Mouse (Mus musculus) T-helper 2 cell (primary cell): ENCODE measurements around the gene 1110032A03Rik.

Experiments used
- in situ Hi-C: fragments of 300-600 bp; cut with MboI, MseI; formaldehyde crosslinking; loops from one replicate; pipeline ENCODE4 v1.15.1; 2025; ENCODE audit warnings: high pct_unique_total_duplicates

1110032A03Rik gene

GRCm38 (mm10) chr9:50774991-50775612 lies at the start of gene 1110032A03Rik, which contains the start of gene Alg9:
Gene 1110032A03Rik (minus strand): TSS chr9:50775520.
Gene Alg9 (plus strand): TSS chr9:50775019.
- in situ Hi-C loops = no loop called here

DNA sequence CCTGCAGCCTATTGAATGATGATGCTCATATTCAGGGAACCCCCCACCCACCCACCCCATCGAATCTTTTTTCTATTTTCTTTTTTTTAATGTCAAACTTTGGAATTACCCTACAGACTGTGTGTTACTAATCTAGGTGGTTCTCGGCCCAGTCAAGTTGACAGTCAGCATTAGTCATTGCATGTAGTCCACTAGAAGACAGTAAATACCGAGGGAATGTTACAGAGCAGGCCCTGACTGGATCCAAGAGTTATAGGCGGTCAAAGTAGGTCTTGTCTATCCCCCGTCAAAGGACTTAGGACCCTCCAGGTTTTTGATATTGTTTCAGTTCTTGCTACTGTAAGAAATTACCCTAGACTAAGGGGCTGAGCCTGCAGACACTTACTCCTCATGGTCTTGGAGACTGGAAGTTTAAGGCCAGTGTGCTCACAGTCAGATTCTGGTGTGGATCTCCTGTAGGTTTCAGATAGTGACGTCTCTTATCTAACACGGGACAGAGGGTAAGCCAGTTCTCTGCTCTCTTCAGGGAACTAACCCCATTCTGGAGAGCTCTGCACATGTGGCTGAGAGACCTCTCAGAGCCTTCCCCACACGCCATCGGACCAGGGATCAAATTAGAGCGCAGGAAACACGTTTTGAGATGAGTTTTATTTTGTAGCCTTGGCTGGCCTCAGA lies 48.6 kb upstream of the 1110032A03Rik start:
- in situ Hi-C loops = no loop called here

- in situ Hi-C loops = no loop called here
These were observed 46.9 kb upstream of the 1110032A03Rik start for GRCm38 (mm10) chr9:50822216-50822615.

DNA sequence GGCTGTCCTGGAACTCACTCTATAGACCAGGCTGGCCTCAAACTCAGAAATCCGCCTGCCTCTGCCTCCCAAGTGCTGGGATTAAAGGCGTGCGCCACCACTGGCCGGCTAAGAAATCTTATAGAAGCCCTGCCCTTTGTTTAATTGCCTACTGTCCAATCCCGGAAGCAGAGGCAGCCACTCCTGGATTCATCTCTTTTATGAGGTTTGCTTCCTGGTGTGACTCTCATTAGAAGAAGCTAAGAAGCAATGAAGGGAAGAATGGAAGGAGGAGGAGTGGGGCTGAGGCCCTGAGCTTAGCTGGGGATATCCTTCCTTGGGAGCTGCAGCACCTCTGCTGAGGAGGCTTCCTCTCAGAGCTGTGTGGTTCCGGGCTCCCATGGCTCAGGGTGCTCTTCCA lies 46.3 kb upstream of the 1110032A03Rik start:
- in situ Hi-C loops = no loop called here

DNA sequence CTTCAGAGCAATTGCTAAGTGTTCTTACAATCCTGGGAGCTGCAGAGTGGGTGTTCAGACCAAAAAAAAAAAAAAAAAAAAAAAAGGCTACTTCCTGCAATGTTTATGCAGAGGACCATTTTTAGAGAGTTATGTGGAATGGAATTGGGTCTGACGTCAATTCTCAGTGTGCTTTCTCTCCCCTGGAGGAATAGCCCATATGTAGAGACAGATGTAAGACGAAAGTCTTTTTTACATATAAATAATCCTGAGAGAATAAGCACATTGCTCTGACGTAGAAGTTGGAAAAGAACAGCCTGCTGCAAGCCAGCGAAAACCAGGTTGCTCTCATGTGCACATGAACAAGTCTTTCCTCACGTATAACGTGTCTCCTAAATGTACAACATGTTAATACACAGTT lies 44.4 kb upstream of the 1110032A03Rik start:
- in situ Hi-C loops = no loop called here

- in situ Hi-C loops = no loop called here
These were observed 42.7 kb upstream of the 1110032A03Rik start for GRCm38 (mm10) chr9:50818050-50818449.

DNA sequence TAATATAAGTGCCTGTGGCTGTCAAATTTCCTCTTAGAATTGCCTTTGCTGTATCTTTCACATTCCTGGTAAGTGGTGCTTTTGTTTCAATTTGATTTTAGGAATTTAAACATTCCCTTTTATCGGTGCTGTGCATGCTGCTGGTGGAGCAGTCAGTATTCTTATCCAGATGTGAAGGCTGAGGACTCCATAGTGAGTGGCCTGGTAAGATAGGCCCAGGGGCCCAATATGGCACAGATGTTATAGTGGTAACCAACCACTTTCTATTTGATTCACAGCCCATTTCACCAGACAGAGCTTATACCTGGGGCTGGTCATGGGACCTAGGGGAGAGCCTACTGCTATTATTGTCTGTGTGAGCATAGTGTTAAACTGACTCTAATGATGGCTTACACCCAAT lies 41.2 kb upstream of the 1110032A03Rik start:
- in situ Hi-C loops = no loop called here

DNA sequence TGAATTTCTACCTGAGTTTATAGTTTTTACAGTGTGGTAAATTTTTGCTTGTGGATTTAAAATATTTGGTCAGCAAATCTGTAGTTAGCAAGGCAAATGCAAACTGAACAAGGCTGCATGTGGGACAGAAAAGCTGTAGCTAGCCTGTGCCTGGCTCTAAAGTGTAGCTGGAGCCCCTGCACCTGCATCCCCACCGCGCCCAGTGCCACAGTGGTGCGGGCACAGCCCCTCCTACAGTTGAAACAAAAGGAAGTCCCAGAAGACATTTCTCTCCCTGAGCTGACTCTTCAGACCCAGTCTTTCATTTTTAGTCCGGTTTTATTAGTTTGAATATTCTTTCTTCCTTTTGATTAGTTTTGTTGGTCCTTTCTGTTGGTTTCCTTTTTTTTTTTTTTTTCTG lies 40.3 kb upstream of the 1110032A03Rik start:
- in situ Hi-C loops = no loop called here

DNA sequence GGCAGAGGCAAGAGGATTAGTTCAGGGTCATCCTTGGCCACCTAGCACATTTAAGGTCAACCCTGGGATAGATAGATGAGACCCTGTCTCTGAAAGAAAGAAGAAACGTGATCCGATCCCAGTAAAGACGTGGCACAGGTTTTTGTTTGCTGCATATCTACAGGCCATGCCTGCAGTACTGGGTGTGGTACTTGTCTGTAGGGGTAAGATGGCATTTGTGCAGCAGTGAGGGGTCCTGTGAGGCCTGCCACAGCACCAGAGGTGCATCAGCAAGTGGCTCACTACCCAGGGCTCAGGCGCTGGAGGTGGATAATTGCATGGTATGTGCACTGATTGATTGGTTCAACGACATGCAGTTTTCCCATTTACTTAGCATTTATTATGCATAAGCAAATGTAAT lies 38.5 kb upstream of the 1110032A03Rik start:
- in situ Hi-C loops = no loop called here

- in situ Hi-C loops = no loop called here
These were observed 36.4 kb upstream of the 1110032A03Rik start for GRCm38 (mm10) chr9:50811746-50812145.

- in situ Hi-C loops = no loop called here
These were observed 35.9 kb upstream of the 1110032A03Rik start for GRCm38 (mm10) chr9:50811187-50811586.

DNA sequence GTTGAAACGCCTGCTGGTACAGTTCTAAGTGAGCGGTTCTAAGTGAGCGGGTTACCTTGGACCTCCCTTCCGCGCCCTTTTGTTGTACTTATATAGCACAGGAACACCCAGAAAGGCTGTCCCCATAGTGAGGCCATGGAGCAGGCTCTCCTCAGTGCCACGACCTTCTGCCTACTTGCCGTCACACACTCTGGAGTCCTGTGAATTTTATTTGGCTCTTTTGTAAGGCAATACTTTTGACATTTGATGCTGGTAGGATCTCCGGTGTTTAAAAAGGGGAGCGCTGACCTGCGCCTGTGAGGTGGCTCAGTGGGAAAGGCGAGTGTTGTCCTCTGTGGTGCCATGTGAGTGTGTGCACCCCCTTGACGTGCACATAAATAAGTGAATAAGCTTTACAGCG lies 33.8 kb upstream of the 1110032A03Rik start:
- in situ Hi-C loops = no loop called here

DNA sequence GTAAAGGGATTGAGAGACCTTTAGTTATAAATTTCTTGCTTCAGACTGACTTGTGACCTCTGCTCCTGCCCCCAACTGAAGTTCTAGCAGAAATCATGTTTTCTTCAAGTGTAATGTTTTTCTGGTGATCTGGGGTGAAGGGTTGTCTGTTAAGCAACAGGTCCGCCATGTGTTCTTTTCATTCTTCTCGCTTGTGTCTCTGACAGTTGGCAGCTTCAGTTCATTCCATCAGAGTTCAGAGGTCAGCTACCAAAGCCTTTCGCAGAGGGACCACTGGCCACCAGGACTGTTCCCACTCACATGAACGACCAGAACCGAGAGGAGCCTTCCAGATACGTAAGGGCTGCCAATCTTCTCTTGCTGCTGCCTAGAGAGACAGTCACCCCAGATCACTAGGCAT lies 33.2 kb upstream of the 1110032A03Rik start:
- in situ Hi-C loops = no loop called here

GRCm38 (mm10) chr9:50803055-50803671 lies 27.8 kb upstream of the 1110032A03Rik start:
- in situ Hi-C loops = no loop called here

DNA sequence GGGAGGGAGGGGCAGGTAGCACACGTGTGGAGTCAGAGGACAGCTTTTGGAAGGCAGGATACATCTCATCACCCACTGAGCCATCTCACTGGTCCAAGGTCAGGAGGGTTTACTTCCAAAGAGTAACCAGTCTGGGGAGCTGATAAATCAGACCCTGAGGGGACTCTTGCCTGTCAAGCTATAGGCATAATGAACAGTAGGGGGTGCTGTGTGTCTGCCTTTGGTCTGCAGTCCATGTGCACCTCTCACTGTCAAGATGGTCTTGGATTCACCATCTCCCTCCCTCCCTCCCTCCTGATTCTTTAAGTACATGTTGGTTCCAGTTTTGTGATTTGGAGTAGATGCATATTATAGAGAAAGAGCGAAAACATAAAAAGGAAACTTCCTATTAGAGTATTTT lies 25.7 kb upstream of the 1110032A03Rik start:
- in situ Hi-C loops = no loop called here

- in situ Hi-C loops = no loop called here
These were observed 23.0 kb upstream of the 1110032A03Rik start for GRCm38 (mm10) chr9:50798368-50798767.

GRCm38 (mm10) chr9:50797641-50798040 lies 22.3 kb upstream of the 1110032A03Rik start:
- in situ Hi-C loops = no loop called here

DNA sequence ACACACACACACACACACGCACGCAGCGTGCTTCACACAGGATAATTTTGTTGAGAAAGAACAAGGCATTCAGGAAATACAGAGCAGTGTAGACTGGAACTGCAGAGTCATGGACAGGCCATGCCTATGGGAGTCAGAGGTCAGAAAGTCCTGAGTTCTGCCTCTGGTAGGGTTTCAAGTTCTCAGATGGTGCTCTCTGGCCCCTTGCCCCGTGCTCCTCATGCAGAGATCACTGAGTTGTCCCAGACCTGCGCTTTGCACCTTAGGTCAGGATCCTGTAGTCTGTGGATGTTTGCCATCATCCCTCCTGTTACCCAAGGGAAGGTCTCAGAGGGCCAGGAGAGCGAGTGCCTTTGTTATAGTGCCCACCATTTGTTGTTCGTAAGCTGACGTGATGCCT lies 21.5 kb upstream of the 1110032A03Rik start:
- in situ Hi-C loops = no loop called here

- in situ Hi-C loops = no loop called here
These were observed 19.9 kb upstream of the 1110032A03Rik start for GRCm38 (mm10) chr9:50795266-50795665.

DNA sequence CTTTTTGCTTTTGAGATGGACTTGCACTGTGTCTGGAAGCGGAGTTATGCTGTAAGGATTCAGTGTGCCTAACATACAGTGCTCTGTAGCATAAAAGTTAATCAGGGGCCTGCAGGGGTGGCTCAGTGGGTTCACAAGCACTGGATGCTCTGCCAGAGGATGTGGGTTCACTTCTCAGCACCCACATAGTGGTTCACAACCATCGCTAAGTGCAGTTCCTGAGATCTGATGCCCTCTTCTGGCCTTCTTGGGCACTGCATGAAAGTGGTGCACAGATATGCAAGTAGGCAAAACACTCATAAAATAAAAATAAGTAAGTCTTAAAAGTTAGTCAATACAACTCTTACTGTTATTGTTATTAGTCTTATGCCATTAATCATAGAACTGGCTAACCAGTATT lies 6.8 kb upstream of the 1110032A03Rik start:
- in situ Hi-C loops = loop anchor here (10.0 kb wide), 1 partner anchor 777 kb away; no protein-coding TSS in a partner anchor

GRCm38 (mm10) chr9:50776162-50776760 lies 941 bp upstream of the 1110032A03Rik start:
- in situ Hi-C loops = no loop called here

GRCm38 (mm10) chr9:50775662-50776126 lies 374 bp upstream of the 1110032A03Rik start:
- in situ Hi-C loops = no loop called here
